Mouse (Mus musculus): ENCODE measurements around the gene 4931428L18Rik. TPM values are rescaled to one million over a fixed set of nuclear protein-coding genes. Genes with fewer than 3 reads are reported as not detected.

4931428L18Rik gene
- total RNA-seq, 1 experiment = 1.8 TPM

DNA sequence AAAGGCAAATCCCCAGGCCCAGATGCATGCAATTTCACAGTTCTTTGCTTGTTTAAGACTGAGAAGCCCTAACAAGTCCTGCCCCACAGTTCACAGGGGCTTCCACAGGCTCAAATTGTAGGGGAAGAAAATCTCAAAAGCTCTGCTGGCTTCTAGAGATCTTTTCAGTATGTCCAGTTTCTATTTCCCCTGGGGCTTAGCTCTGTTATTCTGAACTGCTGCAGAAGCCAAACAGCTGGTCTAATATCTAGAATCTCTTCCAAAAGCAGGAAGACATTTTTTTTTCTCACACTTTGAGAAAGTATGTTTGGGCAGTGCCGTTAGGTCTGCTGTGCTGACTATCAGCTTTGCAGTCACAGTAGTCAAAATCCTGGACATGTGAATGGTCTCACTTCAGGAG, 7.7 kb downstream of the 4931428L18Rik start:
- Histone ChIP-seq H3K36me3 (ENCODE audit: control insufficient read depth, insufficient read depth, low read length, poor library complexity, severe bottlenecking) (no peaks in the 10 kb centered on the region), H3K9me3 (ENCODE audit: control insufficient read depth, insufficient read depth, low read depth, low read length) (no peaks in the 10 kb centered on the region), H3K9ac (ENCODE audit: insufficient read depth, low read depth, low read length, poor library complexity, severe bottlenecking) (no peak overlapping the region), H3K4me3 (ENCODE audit: insufficient read depth in 1 of 2, low read depth in 1 of 2, low read length in 2 of 2, poor library complexity in 1 of 2, severe bottlenecking in 1 of 2) (no peak overlapping the region), H3K27ac (ENCODE audit: insufficient read depth, low read depth, low read length, poor library complexity, severe bottlenecking) (no peak overlapping the region), H3K4me1 (ENCODE audit: control insufficient read depth in 2 of 2, insufficient read depth in 2 of 2, low read length in 2 of 2, poor library complexity in 1 of 2) (no peaks in the 10 kb centered on the region)
- in situ Hi-C loops (cut with MboI; ENCODE audit: low sequenced_read_pairs in 2 of 2, unreplicated experiment in 2 of 2) = no loop called here
- no peak for DNase-seq (ENCODE audit: low read depth, low spot score)
- TF ChIP-seq ZNF384 (IDR thresholded peaks at IDR 0.05; ENCODE audit: low read depth, low read length) (no peak), MAFK (IDR thresholded peaks at IDR 0.05; ENCODE audit: insufficient read depth, low read depth, low read length) (no peak), ZC3H11A (IDR thresholded peaks at IDR 0.05; ENCODE audit: borderline replicate concordance, low read depth, low read length) (no peak), HCFC1 (IDR thresholded peaks at IDR 0.05; ENCODE audit: borderline replicate concordance, insufficient read depth, low read length) (no peak), CHD2 (IDR thresholded peaks at IDR 0.05; ENCODE audit: low read depth, low read length) (no peak)

DNA sequence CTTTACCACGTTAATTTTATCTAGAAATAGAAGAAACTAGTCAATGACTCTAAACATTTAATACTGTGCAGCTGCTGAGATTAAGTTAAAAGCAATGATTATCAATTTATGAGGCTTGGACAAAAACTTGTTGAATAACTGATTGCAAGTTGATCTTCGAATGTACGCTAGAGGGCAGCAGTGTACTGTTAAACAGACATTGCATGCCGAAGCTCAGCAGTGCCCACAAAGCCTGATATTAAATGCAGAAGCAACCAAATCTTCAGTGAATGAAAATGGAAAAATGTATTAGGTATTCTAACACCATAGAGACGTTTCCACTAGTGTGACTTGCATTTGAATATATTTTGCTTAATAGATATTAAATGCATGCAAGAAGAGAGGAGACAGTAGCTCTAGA, 12.3 kb downstream of the 4931428L18Rik start:
- H3K4me3 ChIP-seq (ENCODE audit: insufficient read depth in 1 of 2, low read depth in 1 of 2, low read length in 2 of 2, poor library complexity in 1 of 2, severe bottlenecking in 1 of 2) = no peak overlapping the region
- no peak overlapping the region for H3K9ac ChIP-seq (ENCODE audit: insufficient read depth, low read depth, low read length, poor library complexity, severe bottlenecking)
- in situ Hi-C loops (cut with MboI; ENCODE audit: low sequenced_read_pairs in 2 of 2, unreplicated experiment in 2 of 2) = no loop called here
- H3K9me3 ChIP-seq (ENCODE audit: control insufficient read depth, insufficient read depth, low read depth, low read length) = no peaks in the 10 kb centered on the region
- H3K4me1 ChIP-seq (ENCODE audit: control insufficient read depth in 2 of 2, insufficient read depth in 2 of 2, low read length in 2 of 2, poor library complexity in 1 of 2) = no peaks in the 10 kb centered on the region
- peak; percentile 35 for DNase-seq (ENCODE audit: low read depth, low spot score)
- no peak for TF ChIP-seq HCFC1 (IDR thresholded peaks at IDR 0.05; ENCODE audit: borderline replicate concordance, insufficient read depth, low read length)
- no peak for TF ChIP-seq CHD2 (IDR thresholded peaks at IDR 0.05; ENCODE audit: low read depth, low read length)
- TF ChIP-seq MAFK (IDR thresholded peaks at IDR 0.05; ENCODE audit: insufficient read depth, low read depth, low read length) = no peak
- 0 out of 2 replicates have a peak, but pooled peaks have one; percentile 32 for TF ChIP-seq ZNF384 (IDR thresholded peaks at IDR 0.05; ENCODE audit: low read depth, low read length)
- peak; percentile 92; the same call in 1 of the 2 replicates for TF ChIP-seq ZC3H11A (IDR thresholded peaks at IDR 0.05; ENCODE audit: borderline replicate concordance, low read depth, low read length)
- H3K36me3 ChIP-seq (ENCODE audit: control insufficient read depth, insufficient read depth, low read length, poor library complexity, severe bottlenecking) = no peaks in the 10 kb centered on the region
- no peak overlapping the region for H3K27ac ChIP-seq (ENCODE audit: insufficient read depth, low read depth, low read length, poor library complexity, severe bottlenecking)

DNA sequence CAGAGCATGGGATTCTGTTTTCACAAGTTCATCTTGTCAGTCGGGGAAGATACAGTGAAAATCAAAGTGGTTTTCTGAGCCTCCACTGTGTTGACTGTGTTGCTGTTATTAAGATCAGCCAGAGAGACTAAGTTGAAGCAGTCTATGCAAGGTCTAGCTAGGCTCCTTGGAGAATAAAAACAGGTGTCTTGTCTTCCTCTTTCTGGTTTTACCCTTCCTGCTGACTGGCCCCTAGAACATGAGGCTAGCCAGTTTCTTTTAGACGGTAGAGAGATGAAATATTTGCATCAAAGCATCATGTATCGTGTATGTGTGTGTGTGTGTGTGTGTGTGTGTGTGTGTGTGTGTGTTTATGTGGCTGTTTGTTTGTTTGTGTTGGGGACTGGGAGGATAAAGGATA, 16.7 kb downstream of the 4931428L18Rik start:
- no peaks in the 10 kb centered on the region for H3K9me3 ChIP-seq (ENCODE audit: control insufficient read depth, insufficient read depth, low read depth, low read length)
- H3K9ac ChIP-seq (ENCODE audit: insufficient read depth, low read depth, low read length, poor library complexity, severe bottlenecking) = no peak overlapping the region
- H3K4me3 ChIP-seq (ENCODE audit: insufficient read depth in 1 of 2, low read depth in 1 of 2, low read length in 2 of 2, poor library complexity in 1 of 2, severe bottlenecking in 1 of 2) = no peak overlapping the region
- H3K36me3 ChIP-seq (ENCODE audit: control insufficient read depth, insufficient read depth, low read length, poor library complexity, severe bottlenecking) = no peaks in the 10 kb centered on the region
- no peaks in the 10 kb centered on the region for H3K4me1 ChIP-seq (ENCODE audit: control insufficient read depth in 2 of 2, insufficient read depth in 2 of 2, low read length in 2 of 2, poor library complexity in 1 of 2)
- H3K27ac ChIP-seq (ENCODE audit: insufficient read depth, low read depth, low read length, poor library complexity, severe bottlenecking) = no peak overlapping the region
- in situ Hi-C loops (cut with MboI; ENCODE audit: low sequenced_read_pairs in 2 of 2, unreplicated experiment in 2 of 2) = loop anchor here in 1 of 2 experiments (5.0 kb wide), 1 partner anchor 132 kb away; no protein-coding TSS in a partner anchor
- no peak for DNase-seq (ENCODE audit: low read depth, low spot score)
- no peak for TF ChIP-seq HCFC1 (IDR thresholded peaks at IDR 0.05; ENCODE audit: borderline replicate concordance, insufficient read depth, low read length)
- TF ChIP-seq ZNF384 (IDR thresholded peaks at IDR 0.05; ENCODE audit: low read depth, low read length) = no peak
- no peak for TF ChIP-seq CHD2 (IDR thresholded peaks at IDR 0.05; ENCODE audit: low read depth, low read length)
- no peak for TF ChIP-seq ZC3H11A (IDR thresholded peaks at IDR 0.05; ENCODE audit: borderline replicate concordance, low read depth, low read length)
- no peak for TF ChIP-seq MAFK (IDR thresholded peaks at IDR 0.05; ENCODE audit: insufficient read depth, low read depth, low read length)

DNA sequence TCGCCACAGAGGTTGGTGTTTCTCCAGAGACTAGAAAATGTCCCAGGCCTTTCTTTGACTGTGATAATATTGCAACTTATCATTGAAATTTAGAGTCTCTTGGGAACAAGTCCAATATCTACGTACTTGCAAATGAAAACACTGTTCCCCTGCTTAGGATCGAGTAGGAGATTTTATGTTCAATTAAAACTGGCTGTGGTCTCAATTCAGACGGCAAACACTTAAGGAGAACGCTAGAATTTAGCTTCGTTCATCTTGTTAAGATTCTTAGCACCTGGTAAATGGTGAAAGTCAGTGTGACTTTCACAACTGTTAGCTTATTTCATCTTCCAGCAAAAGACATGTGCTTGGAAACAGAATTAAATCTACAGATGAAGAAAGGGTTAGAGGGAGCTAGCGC, 17.1 kb downstream of the 4931428L18Rik start:
- TF ChIP-seq ZC3H11A (IDR thresholded peaks at IDR 0.05; ENCODE audit: borderline replicate concordance, low read depth, low read length) (no peak), MAFK (IDR thresholded peaks at IDR 0.05; ENCODE audit: insufficient read depth, low read depth, low read length) (no peak), ZNF384 (IDR thresholded peaks at IDR 0.05; ENCODE audit: low read depth, low read length) (no peak), CHD2 (IDR thresholded peaks at IDR 0.05; ENCODE audit: low read depth, low read length) (no peak), HCFC1 (IDR thresholded peaks at IDR 0.05; ENCODE audit: borderline replicate concordance, insufficient read depth, low read length) (no peak)
- H3K4me1 ChIP-seq (ENCODE audit: control insufficient read depth in 2 of 2, insufficient read depth in 2 of 2, low read length in 2 of 2, poor library complexity in 1 of 2) = no peaks in the 10 kb centered on the region
- H3K4me3 ChIP-seq (ENCODE audit: insufficient read depth in 1 of 2, low read depth in 1 of 2, low read length in 2 of 2, poor library complexity in 1 of 2, severe bottlenecking in 1 of 2) = no peak overlapping the region
- DNase-seq (ENCODE audit: low read depth, low spot score) = no peak
- in situ Hi-C loops (cut with MboI; ENCODE audit: low sequenced_read_pairs in 2 of 2, unreplicated experiment in 2 of 2) = loop anchor here in 1 of 2 experiments (5.0 kb wide), 1 partner anchor 132 kb away; no protein-coding TSS in a partner anchor
- no peak overlapping the region for H3K27ac ChIP-seq (ENCODE audit: insufficient read depth, low read depth, low read length, poor library complexity, severe bottlenecking)
- no peak overlapping the region for H3K9ac ChIP-seq (ENCODE audit: insufficient read depth, low read depth, low read length, poor library complexity, severe bottlenecking)
- H3K36me3 ChIP-seq (ENCODE audit: control insufficient read depth, insufficient read depth, low read length, poor library complexity, severe bottlenecking) = no peaks in the 10 kb centered on the region
- H3K9me3 ChIP-seq (ENCODE audit: control insufficient read depth, insufficient read depth, low read depth, low read length) = no peaks in the 10 kb centered on the region

DNA sequence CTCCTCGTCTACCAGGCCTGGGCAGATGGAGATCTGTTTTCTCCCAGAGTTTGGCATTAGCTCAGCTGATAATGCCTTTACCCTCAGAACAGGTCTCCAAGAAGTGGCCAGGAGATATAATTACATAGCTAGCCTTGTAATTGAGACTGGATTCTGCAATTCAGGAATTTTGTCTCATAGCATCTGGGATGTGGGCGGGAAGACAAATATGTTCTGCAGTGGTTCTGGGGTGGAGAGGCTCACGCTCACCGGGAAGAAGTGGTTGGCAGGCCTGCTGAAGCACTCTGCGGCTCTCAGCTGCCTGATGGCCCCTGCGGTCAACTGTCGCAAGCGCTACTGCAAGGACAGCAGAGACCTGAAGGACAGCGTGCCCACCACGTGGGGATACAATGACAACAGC, 18.7 kb downstream of the 4931428L18Rik start:
- TF ChIP-seq MAFK (IDR thresholded peaks at IDR 0.05; ENCODE audit: insufficient read depth, low read depth, low read length) = no peak
- TF ChIP-seq ZC3H11A (IDR thresholded peaks at IDR 0.05; ENCODE audit: borderline replicate concordance, low read depth, low read length) = no peak
- TF ChIP-seq ZNF384 (IDR thresholded peaks at IDR 0.05; ENCODE audit: low read depth, low read length) = no peak
- no peak for TF ChIP-seq HCFC1 (IDR thresholded peaks at IDR 0.05; ENCODE audit: borderline replicate concordance, insufficient read depth, low read length)
- TF ChIP-seq CHD2 (IDR thresholded peaks at IDR 0.05; ENCODE audit: low read depth, low read length) = no peak
- Histone ChIP-seq H3K9ac (ENCODE audit: insufficient read depth, low read depth, low read length, poor library complexity, severe bottlenecking) (no peak overlapping the region), H3K4me1 (ENCODE audit: control insufficient read depth in 2 of 2, insufficient read depth in 2 of 2, low read length in 2 of 2, poor library complexity in 1 of 2) (no peaks in the 10 kb centered on the region), H3K36me3 (ENCODE audit: control insufficient read depth, insufficient read depth, low read length, poor library complexity, severe bottlenecking) (no peaks in the 10 kb centered on the region), H3K4me3 (ENCODE audit: insufficient read depth in 1 of 2, low read depth in 1 of 2, low read length in 2 of 2, poor library complexity in 1 of 2, severe bottlenecking in 1 of 2) (no peak overlapping the region), H3K27ac (ENCODE audit: insufficient read depth, low read depth, low read length, poor library complexity, severe bottlenecking) (no peak overlapping the region), H3K9me3 (ENCODE audit: control insufficient read depth, insufficient read depth, low read depth, low read length) (no peaks in the 10 kb centered on the region)
- in situ Hi-C loops (cut with MboI; ENCODE audit: low sequenced_read_pairs in 2 of 2, unreplicated experiment in 2 of 2) = no loop called here
- no peak for DNase-seq (ENCODE audit: low read depth, low spot score)

All from ES-E14 (cell line).